Mouse (Mus musculus): ENCODE measurements around the gene Gm20696. TPM values are rescaled to one million over a fixed set of nuclear protein-coding genes. Genes with fewer than 3 reads are reported as not detected.

Gm20696 gene
- polyA plus RNA-seq, 3 experiments from 2014 or later = 0.88 to 21.2 (median 18.7) TPM

- no peak for ATAC-seq
Observed at GRCm38 (mm10) chr6:99277251-99277650, 389.3 kb downstream of the Gm20696 start.

- no peak for ATAC-seq
Observed at GRCm38 (mm10) chr6:99276297-99276653, 390.3 kb downstream of the Gm20696 start.

GRCm38 (mm10) chr6:99275381-99276296 is 391.0 kb downstream of the Gm20696 start:
- peak; percentile 40 for ATAC-seq

- peak; percentile 81 for ATAC-seq
Observed at GRCm38 (mm10) chr6:99274667-99275066, 391.9 kb downstream of the Gm20696 start.

- ATAC-seq = peak; percentile 4
Observed at GRCm38 (mm10) chr6:99274222-99274621, 392.4 kb downstream of the Gm20696 start.

GRCm38 (mm10) chr6:99273177-99273576 is 393.4 kb downstream of the Gm20696 start:
- ATAC-seq = no peak

GRCm38 (mm10) chr6:99272174-99272573 is 394.4 kb downstream of the Gm20696 start:
- no peak for ATAC-seq

- ATAC-seq = no peak
Observed at GRCm38 (mm10) chr6:99271741-99272140, 394.9 kb downstream of the Gm20696 start.

- ATAC-seq = peak; percentile 53
Observed at GRCm38 (mm10) chr6:99269921-99270320, 396.7 kb downstream of the Gm20696 start.

- ATAC-seq = no peak
Observed at GRCm38 (mm10) chr6:99268171-99269061, 398.2 kb downstream of the Gm20696 start.

- no peak for ATAC-seq
Observed at GRCm38 (mm10) chr6:99265945-99266656, 400.5 kb downstream of the Gm20696 start.

GRCm38 (mm10) chr6:99265173-99265572 is 401.4 kb downstream of the Gm20696 start:
- no peak for ATAC-seq

- ATAC-seq = no peak
Observed at GRCm38 (mm10) chr6:99264192-99265093, 402.2 kb downstream of the Gm20696 start.

- no peak for ATAC-seq
Observed at GRCm38 (mm10) chr6:99263886-99264185, 402.8 kb downstream of the Gm20696 start.

GRCm38 (mm10) chr6:99263061-99263885 is 403.3 kb downstream of the Gm20696 start:
- no peak for ATAC-seq

GRCm38 (mm10) chr6:99261737-99262130 is 404.9 kb downstream of the Gm20696 start:
- ATAC-seq = no peak

- ATAC-seq = peak; percentile 62
Observed at GRCm38 (mm10) chr6:99260941-99261736, 405.5 kb downstream of the Gm20696 start.

GRCm38 (mm10) chr6:99258346-99258745 is 408.3 kb downstream of the Gm20696 start:
- ATAC-seq = no peak

- peak; percentile 22 for ATAC-seq
Observed at GRCm38 (mm10) chr6:99257676-99258075, 408.9 kb downstream of the Gm20696 start.

GRCm38 (mm10) chr6:99253331-99253730 is 413.3 kb downstream of the Gm20696 start:
- ATAC-seq = no peak
